Mouse (Mus musculus): ENCODE measurements at regions not wholly inside any gene's neighbourhood (a gene's known extent, or its start where the extent isn't known, plus 50 kb on each side); places are given as distances from the start of the nearest gene placed in this dataset.

DNA sequence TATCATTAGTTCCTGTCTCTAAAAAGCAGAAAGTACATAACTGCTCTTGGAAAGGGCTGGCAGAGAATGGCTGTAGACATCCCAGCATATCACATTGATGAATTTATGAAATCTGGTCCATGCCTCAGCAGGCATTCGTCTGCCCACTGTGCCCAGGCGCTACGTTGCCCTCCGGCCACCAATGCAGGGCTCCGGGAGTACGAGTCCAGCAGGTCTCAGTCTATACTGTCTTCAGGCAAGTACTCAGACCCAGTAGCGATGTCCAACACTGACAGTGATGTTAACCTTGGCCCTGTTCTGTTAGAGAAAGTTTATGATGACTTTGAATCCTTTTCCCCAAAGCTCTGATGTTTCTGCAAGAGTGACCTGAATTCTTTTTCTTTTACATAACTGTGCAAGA lies 50.5 kb upstream of the Cdkn2b start:
- WGBS, result 90% methylated on average over 7 of the region's 7 CpGs

More for the DNA sequence above, 50.5 kb upstream of the Cdkn2b start:
- no peaks in the 10 kb centered on the region for H3K4me1 ChIP-seq (ENCODE audit: control insufficient read depth, insufficient read depth, insufficient read length)
- TF ChIP-seq POLR2A (IDR thresholded peaks at IDR 0.05; ENCODE audit: low read depth, low read length) (no peak), CTCF (IDR thresholded peaks at IDR 0.05; ENCODE audit: extremely low read depth, insufficient read depth, insufficient read length, insufficient replicate concordance) (no peak)
- no peak overlapping the region for H3K4me3 ChIP-seq (ENCODE audit: extremely low read depth, insufficient read depth, insufficient read length)
- H3K27me3 ChIP-seq (ENCODE audit: control insufficient read depth, insufficient read depth, low read length), result no peaks in the 10 kb centered on the region
- H3K27ac ChIP-seq (ENCODE audit: insufficient read depth, low read length), result no peak overlapping the region
- no peak for DNase-seq (ENCODE audit: low read depth in 1 of 2, low spot score in 2 of 2)
- no peaks in the 10 kb centered on the region for H3K36me3 ChIP-seq (ENCODE audit: control insufficient read depth, insufficient read depth, low read length)

Data from spleen, adult 2 months (tissue).